Comparison of ENCODE assay signal across 13 mouse cellular contexts in genomic region chr9:96365271-96365872, GRCm38 (mm10). TPM values are rescaled to one million over a fixed set of nuclear protein-coding genes. Genes with fewer than 3 reads are reported as not detected.
DNase-seq lines count a peak whose midpoint lies in the region; ATAC-seq and TF ChIP-seq lines count a peak whose summit lies in the region.
"Had no signal": no experiment of that assay in that cellular context is flagged by ENCODE, and none has a peak within 500 bp of the region (broad histone marks: within the 10 kb centered on the region; RNA-seq: fewer than 3 reads in every experiment).

No protein-coding gene starts in this region.

- ATAC-seq in midbrain, postnatal 0 days (ENCODE audit: low FRiP score): no peak
- no peak for ATAC-seq in midbrain, embryonic 15.5 days (replicated peaks)

- intact Hi-C loops in heart, postnatal 14 days (cut with DNase I): no loop called here

- no peak overlapping the region for H3K9ac ChIP-seq in midbrain, postnatal 0 days (replicated peaks; ENCODE audit: low read length, poor library complexity, severe bottlenecking)
- no peak overlapping the region for H3K9ac ChIP-seq in midbrain, embryonic 15.5 days

- H3K9me3 ChIP-seq in heart, embryonic 10.5 days: no peaks in the 10 kb centered on the region
- H3K9me3 ChIP-seq in midbrain, postnatal 0 days (ENCODE audit: low read length): no peaks in the 10 kb centered on the region
- no peaks in the 10 kb centered on the region for H3K9me3 ChIP-seq in midbrain, embryonic 15.5 days
- H3K9me3 ChIP-seq: embryonic facial prominence, embryonic 15.5 days; limb, embryonic 15.5 days; stomach, embryonic 15.5 days had no signal

- no peak overlapping the region for H3K4me3 ChIP-seq in heart, embryonic 10.5 days
- H3K4me3 ChIP-seq in midbrain, postnatal 0 days (ENCODE audit: low read depth, low read length): no peak overlapping the region
- H3K4me3 ChIP-seq in midbrain, embryonic 15.5 days: no peak overlapping the region

- H3K36me3 ChIP-seq in heart, embryonic 10.5 days: no peaks in the 10 kb centered on the region
- no peaks in the 10 kb centered on the region for H3K36me3 ChIP-seq in midbrain, postnatal 0 days (ENCODE audit: insufficient read depth, low read length)
- no peaks in the 10 kb centered on the region for H3K36me3 ChIP-seq in midbrain, embryonic 15.5 days (replicated peaks)
- H3K36me3 ChIP-seq: embryonic facial prominence, embryonic 15.5 days; limb, embryonic 15.5 days; stomach, embryonic 15.5 days had no signal

- WGBS in heart, embryonic 10.5 days: 71% methylated on average over 6 of the region's 6 CpGs
- 62% methylated on average over 6 of the region's 6 CpGs for WGBS in midbrain, postnatal 0 days
- 65% methylated on average over 6 of the region's 6 CpGs for WGBS in midbrain, embryonic 15.5 days

- H3K27me3 ChIP-seq in heart, embryonic 10.5 days (ENCODE audit: insufficient read depth, poor library complexity, severe bottlenecking): no peaks in the 10 kb centered on the region
- H3K27me3 ChIP-seq in midbrain, postnatal 0 days (ENCODE audit: insufficient read depth, low read length): no peaks in the 10 kb centered on the region
- no peaks in the 10 kb centered on the region for H3K27me3 ChIP-seq in midbrain, embryonic 15.5 days (replicated peaks)
- H3K27me3 ChIP-seq: embryonic facial prominence, embryonic 15.5 days; limb, embryonic 15.5 days; stomach, embryonic 15.5 days had no signal

- DNase-seq in heart, embryonic 10.5 days (ENCODE audit: low spot score): no peak
- no peak for DNase-seq in heart, postnatal 14 days
- DNase-seq in midbrain, postnatal 0 days (ENCODE audit: low spot score): no peak
- peak; percentile 57 for DNase-seq in induced T-regulatory cell, adult 2 months (ENCODE audit: low read depth)
- DNase-seq in adrenal gland, postnatal 14 days: no peak
- no peak for DNase-seq in testis, postnatal 10 days (ENCODE audit: low spot score)
- DNase-seq: heart, postnatal 4 days; lung, postnatal 4 days; retina, postnatal 1 day had no signal

- H3K4me1 ChIP-seq in heart, embryonic 10.5 days: peaks cover 28% of the 10 kb centered on the region
- H3K4me1 ChIP-seq in midbrain, postnatal 0 days (ENCODE audit: insufficient read depth, low read length): peaks cover 11% of the 10 kb centered on the region; the same call in 1 of the 2 replicates
- H3K4me1 ChIP-seq in midbrain, embryonic 15.5 days: peaks cover 22% of the 10 kb centered on the region

- no peak overlapping the region for H3K4me2 ChIP-seq in midbrain, postnatal 0 days (ENCODE audit: low read depth, low read length, poor library complexity, severe bottlenecking)
- H3K4me2 ChIP-seq in midbrain, embryonic 15.5 days: no peak overlapping the region

- TF ChIP-seq CTCF in midbrain, postnatal 0 days (IDR thresholded peaks at IDR 0.05): no peak

- peak overlapping the region; percentile 32; the same call in 1 of the 2 replicates for H3K27ac ChIP-seq in heart, embryonic 10.5 days
- 0 out of 2 replicates have a peak overlapping the region, but pooled peaks have one; percentile 18 for H3K27ac ChIP-seq in midbrain, postnatal 0 days (ENCODE audit: low read depth, low read length)
- H3K27ac ChIP-seq in midbrain, embryonic 15.5 days: no peak overlapping the region

RNA-seq across cellular contexts. Expression of gene Atp1b3, which starts 1.1 kb away (rescaled TPM):
- polyA plus RNA-seq in heart, embryonic 10.5 days (2016; fragmentation: Nextera tagmentation; extraction: Ambion mirVana): 163 TPM in 2 replicates
- total RNA-seq in heart, postnatal 14 days (2021): 10 to 100 TPM; 70.8 to 72.2 TPM
- 69.1 and 84.3 TPM in 2 replicates for total RNA-seq in midbrain, postnatal 0 days (2014; rRNA removed)
- polyA plus RNA-seq in midbrain, postnatal 0 days (2015; fragmentation: Nextera tagmentation; extraction: Ambion mirVana): 188 and 190 TPM in 2 replicates
- polyA plus RNA-seq in midbrain, embryonic 15.5 days (2015; fragmentation: Nextera tagmentation; extraction: Ambion mirVana): 170 and 174 TPM in 2 replicates
- 167 and 168 TPM in 2 replicates for total RNA-seq in adrenal gland, postnatal 14 days (2021)
